Mouse (Mus musculus) embryonic facial prominence, embryonic 12.5 days (tissue): Measurements from ENCODE around the gene Cpt1c. TPM values are rescaled to one million over a fixed set of nuclear protein-coding genes. Genes with fewer than 3 reads are reported as not detected.

Experiments
- ATAC-seq: fragments of 200-750 bp; cut with Nextera tagmentation; 2 replicates; pipeline ENCODE4 v1.8.0; 2017; ENCODE audit not compliant: insufficient number of reproducible peaks, insufficient read depth, low FRiP score, low TSS enrichment
- H3K27ac ChIP-seq: fragments of 300-500 bp; sonication (generic); 2 replicates; pipeline ENCODE4 v1.5.1; 2016; ENCODE audit warnings: mild to moderate bottlenecking
- H3K27me3 ChIP-seq: fragments of 300-500 bp; sonication (generic); 2 replicates; pipeline ENCODE4 v1.6.1; 2016; ENCODE audit warnings: mild to moderate bottlenecking, moderate library complexity
- H3K36me3 ChIP-seq: fragments of 300-500 bp; sonication (generic); 2 replicates; pipeline ENCODE4 v1.6.1; 2016; ENCODE audit warnings: mild to moderate bottlenecking
- H3K4me1 ChIP-seq: fragments of 300-500 bp; sonication (generic); 2 replicates; pipeline ENCODE4 v1.6.1; 2016
- H3K4me2 ChIP-seq: fragments of 300-500 bp; sonication (generic); replicated peaks from 2 replicates; pipeline ENCODE4 v1.6.1; 2016; ENCODE audit warnings: mild to moderate bottlenecking, moderate library complexity
- H3K4me3 ChIP-seq: fragments of 300-500 bp; sonication (generic); 2 replicates; pipeline ENCODE4 v1.5.1; 2016; ENCODE audit warnings: mild to moderate bottlenecking
- H3K9ac ChIP-seq: fragments of 300-500 bp; sonication (generic); 2 replicates; pipeline ENCODE4 v1.6.1; 2016; ENCODE audit warnings: mild to moderate bottlenecking, moderate library complexity
- H3K9me3 ChIP-seq: fragments of 300-500 bp; sonication (generic); 2 replicates; pipeline ENCODE4 v1.6.1; 2016; ENCODE audit warnings: mild to moderate bottlenecking, moderate library complexity
- WGBS: fragments of 180-500 bp; shearing (Covaris S2); methylation state at CpG from one replicate; pipeline ENCODE4 v1.1.7; 2016; 5-methylcytosine and 5-hydroxymethylcytosine counted together
- polyA plus RNA-seq: library from polyadenylated mRNA; unstranded; fragments of >200 nt; fragmentation: Nextera tagmentation; extraction: Ambion mirVana; gene quantifications from 2 replicates; pipeline ENCODE4 v1.2.1, GENCODE M21; 2016

Cpt1c gene
- polyA plus RNA-seq, 1 experiment from 2014 or later, result 32.9 TPM

- H3K27me3 ChIP-seq, result no peaks in the 10 kb centered on the region
- H3K4me2 ChIP-seq, result no peak overlapping the region
- no peak overlapping the region for H3K27ac ChIP-seq
- H3K9ac ChIP-seq, result no peak overlapping the region
- no peaks in the 10 kb centered on the region for H3K9me3 ChIP-seq
- peaks cover 7% of the 10 kb centered on the region for H3K4me1 ChIP-seq
- no peak for ATAC-seq
- peaks cover 77% of the 10 kb centered on the region for H3K36me3 ChIP-seq
- WGBS, result 90% methylated on average over 3 of the region's 3 CpGs
- no peak overlapping the region for H3K4me3 ChIP-seq
Measured at GRCm38 (mm10) chr7:44978300-44978699, 3.6 kb upstream of the Cpt1c start.

GRCm38 (mm10) chr7:44975117-44975419 is 417 bp upstream of the Cpt1c start:
- H3K4me2 ChIP-seq, result peak overlapping the region; percentile 77
- H3K4me3 ChIP-seq, result peak overlapping the region; percentile 52; the same call in 1 of the 2 replicates
- peak overlapping the region; percentile 65 for H3K27ac ChIP-seq
- no peak overlapping the region for H3K9ac ChIP-seq
- H3K9me3 ChIP-seq, result no peaks in the 10 kb centered on the region
- H3K36me3 ChIP-seq, result peaks cover 49% of the 10 kb centered on the region
- H3K27me3 ChIP-seq, result no peaks in the 10 kb centered on the region
- 0 out of 2 replicates have a peak, but pooled peaks have one; percentile 29 for ATAC-seq
- WGBS, result 20% methylated on average over 6 of the region's 6 CpGs
- peaks cover 21% of the 10 kb centered on the region for H3K4me1 ChIP-seq

- Histone ChIP-seq H3K4me2 (peak overlapping the region; percentile 77), H3K9me3 (no peaks in the 10 kb centered on the region), H3K36me3 (peaks cover 34% of the 10 kb centered on the region), H3K9ac (peak overlapping the region; percentile 57), H3K4me3 (peak overlapping the region; percentile 52), H3K4me1 (peaks cover 21% of the 10 kb centered on the region), H3K27me3 (no peaks in the 10 kb centered on the region), H3K27ac (peak overlapping the region; percentile 92)
- 31% methylated on average over 14 of the region's 14 CpGs for WGBS
- no peak for ATAC-seq
Measured at GRCm38 (mm10) chr7:44973415-44974130, 1.1 kb downstream of the Cpt1c start.

DNA sequence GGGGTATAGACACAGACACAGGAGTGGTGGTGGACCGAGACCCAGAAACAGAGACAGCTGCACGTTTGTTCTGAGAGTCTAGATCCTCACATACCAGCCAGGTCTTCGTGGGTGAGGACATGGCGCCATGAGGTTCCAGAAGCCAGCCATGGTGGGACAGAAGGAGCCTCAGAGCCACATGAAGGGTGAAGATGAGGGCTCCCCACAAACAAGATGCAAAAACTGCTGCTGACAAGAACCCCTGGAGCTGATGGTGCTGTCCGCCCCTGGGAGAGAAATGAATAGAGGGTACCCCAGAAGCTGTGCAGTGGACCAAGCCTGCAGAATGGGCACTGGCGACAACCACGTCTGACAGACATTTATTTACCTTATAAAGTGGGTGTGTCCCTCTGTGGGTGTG is 3.5 kb downstream of the Cpt1c start:
- H3K4me3 ChIP-seq, result peak overlapping the region; percentile 48
- no peaks in the 10 kb centered on the region for H3K27me3 ChIP-seq
- H3K27ac ChIP-seq, result peak overlapping the region; percentile 89
- peaks cover 21% of the 10 kb centered on the region for H3K4me1 ChIP-seq
- peak overlapping the region; percentile 65 for H3K9ac ChIP-seq
- H3K36me3 ChIP-seq, result peaks cover 26% of the 10 kb centered on the region
- ATAC-seq, result no peak
- no peaks in the 10 kb centered on the region for H3K9me3 ChIP-seq
- peak overlapping the region; percentile 75 for H3K4me2 ChIP-seq
- WGBS, result 73% methylated on average over 7 of the region's 7 CpGs

- WGBS, result under 1% methylated on average over 36 of the region's 36 CpGs
- Histone ChIP-seq H3K36me3 (peaks cover 24% of the 10 kb centered on the region), H3K27me3 (no peaks in the 10 kb centered on the region), H3K27ac (peak overlapping the region; percentile 89), H3K4me1 (peaks cover 21% of the 10 kb centered on the region), H3K4me3 (peak overlapping the region; percentile 48), H3K9me3 (no peaks in the 10 kb centered on the region), H3K4me2 (peak overlapping the region; percentile 75), H3K9ac (peak overlapping the region; percentile 65)
- peak; percentile 97 for ATAC-seq
Measured at GRCm38 (mm10) chr7:44970231-44970691, 4.4 kb downstream of the Cpt1c start.

GRCm38 (mm10) chr7:44966638-44967037 is 8.0 kb downstream of the Cpt1c start:
- Histone ChIP-seq H3K27me3 (no peaks in the 10 kb centered on the region), H3K4me3 (no peak overlapping the region), H3K9me3 (no peaks in the 10 kb centered on the region), H3K4me2 (no peak overlapping the region), H3K27ac (no peak overlapping the region), H3K36me3 (peaks cover 47% of the 10 kb centered on the region), H3K9ac (no peak overlapping the region), H3K4me1 (peaks cover 9% of the 10 kb centered on the region)
- ATAC-seq, result no peak
- WGBS, result 74% methylated on average over 15 of the region's 15 CpGs

DNA sequence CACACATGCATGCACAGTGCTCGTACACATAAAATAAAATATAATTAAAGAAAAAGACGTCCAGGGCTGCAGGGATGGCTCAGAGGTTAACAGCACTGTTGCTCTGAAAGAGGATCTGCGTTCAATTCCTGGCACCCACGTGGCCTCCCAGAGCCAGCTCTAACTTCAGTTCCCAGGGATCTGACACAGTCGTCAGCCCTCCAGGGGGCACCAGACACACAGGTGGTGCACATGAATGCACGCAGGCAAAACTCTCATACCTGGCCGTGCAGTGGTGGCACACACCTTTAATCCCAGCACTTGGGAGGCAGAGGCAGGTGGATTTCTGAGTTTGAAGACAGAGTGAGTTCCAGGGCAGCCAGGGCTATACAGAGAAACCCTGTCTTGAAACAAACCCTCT is 8.7 kb downstream of the Cpt1c start:
- Histone ChIP-seq H3K4me1 (peaks cover 3% of the 10 kb centered on the region), H3K9ac (no peak overlapping the region), H3K27me3 (no peaks in the 10 kb centered on the region), H3K4me3 (no peak overlapping the region), H3K4me2 (no peak overlapping the region), H3K27ac (no peak overlapping the region), H3K9me3 (no peaks in the 10 kb centered on the region), H3K36me3 (peaks cover 54% of the 10 kb centered on the region)
- 78% methylated on average over 7 of the region's 7 CpGs for WGBS
- ATAC-seq, result no peak

DNA sequence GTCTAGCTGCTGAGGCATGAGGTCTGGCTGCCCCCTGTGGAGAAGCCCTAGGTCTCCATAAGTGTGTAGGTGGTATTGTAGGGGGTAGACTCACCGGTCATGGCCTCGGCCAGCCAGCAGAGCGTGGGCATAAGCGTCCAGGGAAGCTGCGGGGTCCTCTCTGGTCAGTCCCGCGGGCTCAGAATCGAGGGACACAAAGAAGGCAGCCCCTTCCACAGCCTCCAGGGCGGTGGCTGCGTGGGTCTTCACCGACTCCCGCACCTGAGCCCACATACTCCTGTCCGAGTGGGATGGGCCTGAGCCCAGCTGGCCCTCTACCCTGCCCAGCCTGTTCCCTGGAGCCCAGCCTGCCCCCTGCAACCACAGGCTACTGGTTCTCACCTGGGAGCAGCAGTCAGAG is 9.7 kb downstream of the Cpt1c start:
- Histone ChIP-seq H3K27ac (no peak overlapping the region), H3K4me3 (no peak overlapping the region), H3K4me1 (no peaks in the 10 kb centered on the region), H3K36me3 (peaks cover 56% of the 10 kb centered on the region), H3K9ac (no peak overlapping the region), H3K27me3 (no peaks in the 10 kb centered on the region), H3K9me3 (no peaks in the 10 kb centered on the region), H3K4me2 (no peak overlapping the region)
- WGBS, result 97% methylated on average over 13 of the region's 13 CpGs
- ATAC-seq, result no peak

DNA sequence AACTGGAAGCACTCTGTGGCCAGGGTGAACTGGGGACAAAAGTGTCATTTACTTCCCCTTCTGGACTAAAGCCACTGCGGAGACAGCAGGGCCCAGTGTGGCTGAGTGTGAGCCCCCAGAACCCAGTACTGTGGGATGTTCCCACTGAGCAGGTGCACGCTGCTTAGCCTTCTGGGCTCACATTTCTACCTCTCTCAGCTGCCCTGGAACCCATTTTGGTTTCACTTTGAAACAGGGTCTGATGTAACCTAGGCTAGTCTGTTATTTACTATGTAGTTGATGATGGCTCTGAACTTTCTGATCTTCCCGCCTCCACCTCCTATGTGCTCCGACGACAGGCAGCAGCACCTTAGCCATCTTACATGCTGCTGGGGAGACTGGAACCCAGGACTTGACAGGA is 11.8 kb downstream of the Cpt1c start:
- H3K27me3 ChIP-seq, result no peaks in the 10 kb centered on the region
- no peaks in the 10 kb centered on the region for H3K4me1 ChIP-seq
- peaks cover 64% of the 10 kb centered on the region for H3K36me3 ChIP-seq
- no peak overlapping the region for H3K4me2 ChIP-seq
- no peak for ATAC-seq
- H3K4me3 ChIP-seq, result no peak overlapping the region
- no peak overlapping the region for H3K9ac ChIP-seq
- WGBS, result 89% methylated on average over 5 of the region's 5 CpGs
- no peak overlapping the region for H3K27ac ChIP-seq
- H3K9me3 ChIP-seq, result no peaks in the 10 kb centered on the region

DNA sequence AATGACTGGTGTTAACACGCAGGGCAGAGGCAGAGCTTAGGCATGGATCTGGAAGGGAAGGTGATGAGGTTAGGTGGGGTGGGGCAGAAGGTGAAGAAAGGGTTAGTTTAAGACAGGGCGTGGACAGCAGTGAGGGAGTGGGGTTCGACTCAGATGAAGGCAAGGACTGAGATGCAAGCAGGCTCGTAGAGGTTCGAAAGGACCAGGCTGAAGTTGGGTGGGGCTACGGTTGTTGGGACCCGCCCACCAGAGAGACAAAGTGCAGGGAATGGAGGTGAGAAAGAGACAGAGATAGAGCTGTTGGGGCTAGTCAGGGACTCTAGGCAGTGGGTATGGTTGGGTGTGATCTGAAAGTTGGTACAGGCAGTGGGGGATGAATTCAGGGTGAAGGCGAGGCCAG is 12.3 kb downstream of the Cpt1c start:
- no peak overlapping the region for H3K4me3 ChIP-seq
- no peak for ATAC-seq
- no peak overlapping the region for H3K27ac ChIP-seq
- no peak overlapping the region for H3K4me2 ChIP-seq
- H3K4me1 ChIP-seq, result no peaks in the 10 kb centered on the region
- H3K9me3 ChIP-seq, result no peaks in the 10 kb centered on the region
- no peak overlapping the region for H3K9ac ChIP-seq
- peaks cover 61% of the 10 kb centered on the region for H3K36me3 ChIP-seq
- no peaks in the 10 kb centered on the region for H3K27me3 ChIP-seq
- WGBS, result 76% methylated on average over 8 of the region's 8 CpGs

DNA sequence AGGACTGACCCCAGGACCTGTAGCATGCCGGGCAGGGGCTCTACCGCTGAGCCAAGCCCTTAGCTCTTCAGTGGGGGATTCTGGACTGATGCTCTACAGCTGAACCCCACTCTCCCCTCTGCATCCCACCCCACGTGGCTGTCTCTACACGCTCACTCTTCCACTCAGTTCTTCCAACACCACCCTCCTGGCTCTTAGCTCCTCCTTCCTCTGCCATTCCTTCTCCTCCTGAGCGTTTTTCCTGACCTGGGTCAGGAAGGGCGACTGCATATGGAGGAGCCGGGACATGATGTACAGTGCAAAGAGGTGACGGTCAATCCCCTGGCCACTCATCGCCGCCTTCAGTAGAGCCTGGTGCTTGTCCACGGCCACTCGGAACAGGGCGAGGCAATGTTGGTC is 14.1 kb downstream of the Cpt1c start:
- no peaks in the 10 kb centered on the region for H3K4me1 ChIP-seq
- H3K9me3 ChIP-seq, result no peaks in the 10 kb centered on the region
- peaks cover 47% of the 10 kb centered on the region for H3K36me3 ChIP-seq
- no peak for ATAC-seq
- no peak overlapping the region for H3K9ac ChIP-seq
- H3K4me2 ChIP-seq, result no peak overlapping the region
- 87% methylated on average over 13 of the region's 13 CpGs for WGBS
- no peak overlapping the region for H3K4me3 ChIP-seq
- no peak overlapping the region for H3K27ac ChIP-seq
- H3K27me3 ChIP-seq, result no peaks in the 10 kb centered on the region

DNA sequence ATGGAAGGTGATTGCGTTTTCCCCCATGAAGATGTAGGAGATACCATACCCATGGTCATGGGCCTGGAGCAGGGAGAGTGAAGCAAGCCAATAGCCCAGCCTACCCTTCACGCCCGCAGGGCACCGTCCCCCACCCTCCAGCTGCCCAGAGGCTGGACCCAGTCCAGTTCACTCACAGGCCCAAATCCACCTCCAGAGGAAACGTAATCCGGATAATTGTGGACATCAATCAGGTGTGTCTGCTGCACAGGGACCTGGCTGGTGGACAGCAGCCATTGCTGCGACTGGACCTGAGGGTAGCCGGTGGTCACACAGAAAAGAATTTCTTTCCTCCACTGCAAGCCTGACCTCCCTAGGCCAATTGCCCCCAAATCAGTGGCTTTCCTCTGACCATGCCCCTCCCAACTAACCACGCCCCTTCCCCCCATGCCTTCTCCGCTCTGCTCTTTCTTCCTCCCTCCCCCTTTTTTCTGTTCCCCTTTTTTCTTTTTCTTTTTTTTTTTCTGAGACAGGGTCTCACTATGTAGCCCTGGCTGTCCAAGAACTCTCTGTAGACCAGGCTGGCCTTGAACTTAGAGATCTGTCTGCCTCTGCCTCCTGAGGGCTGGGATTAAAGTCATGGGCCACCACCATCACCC is 14.7 kb downstream of the Cpt1c start:
- Histone ChIP-seq H3K4me2 (no peak overlapping the region), H3K9ac (no peak overlapping the region), H3K36me3 (peaks cover 42% of the 10 kb centered on the region), H3K27ac (no peak overlapping the region), H3K27me3 (no peaks in the 10 kb centered on the region), H3K4me1 (no peaks in the 10 kb centered on the region), H3K9me3 (no peaks in the 10 kb centered on the region), H3K4me3 (no peak overlapping the region)
- no peak for ATAC-seq
- WGBS, result 87% methylated on average over 10 of the region's 10 CpGs
